Mouse (Mus musculus) lung, postnatal 0 days (tissue): ENCODE data around the gene Gbf1. TPM values are rescaled to one million over a fixed set of nuclear protein-coding genes. Genes with fewer than 3 reads are reported as not detected.

Source experiments
- ATAC-seq: fragments of 200-750 bp; cut with Nextera tagmentation; 2 replicates; pipeline ENCODE4 v1.8.0; 2017; ENCODE audit warnings: moderate library complexity
- DNase-seq: peaks from one replicate; pipeline ENCODE4 v3.0.0-alpha.2; 2016; ENCODE audit warnings: low spot score
- H3K27ac ChIP-seq: fragments of 300-500 bp; sonication (generic); 2 replicates; pipeline ENCODE4 v1.5.1; 2014; ENCODE audit warnings: antibody characterized with exemption, mild to moderate bottlenecking, low read length, mixed read lengths
- H3K27me3 ChIP-seq: fragments of 300-500 bp; sonication (generic); replicated peaks from 2 replicates; pipeline ENCODE4 v1.6.1; 2014; ENCODE audit warnings: low read length, mixed read lengths; ENCODE audit not compliant: insufficient read depth
- H3K36me3 ChIP-seq: fragments of 300-500 bp; sonication (generic); 2 replicates; pipeline ENCODE4 v1.6.1; 2014; ENCODE audit warnings: low read length, mixed read lengths; ENCODE audit not compliant: insufficient read depth
- H3K4me1 ChIP-seq: fragments of 300-500 bp; sonication (generic); 2 replicates; pipeline ENCODE4 v1.6.1; 2014; ENCODE audit warnings: antibody characterized with exemption, low read depth, low read length, mixed read lengths; ENCODE audit not compliant: insufficient read depth
- H3K4me2 ChIP-seq: fragments of 300-500 bp; sonication (generic); replicated peaks from 2 replicates; pipeline ENCODE4 v1.6.1; 2014; ENCODE audit warnings: low read depth, mild to moderate bottlenecking, low read length, moderate library complexity, mixed read lengths
- H3K4me3 ChIP-seq: fragments of 300-500 bp; sonication (generic); 2 replicates; pipeline ENCODE4 v1.5.1; 2014; ENCODE audit warnings: low read depth, low read length
- H3K9ac ChIP-seq: fragments of 300-500 bp; sonication (generic); replicated peaks from 2 replicates; pipeline ENCODE4 v1.6.1; 2014; ENCODE audit warnings: low read depth, mild to moderate bottlenecking
- H3K9me3 ChIP-seq: fragments of 300-500 bp; sonication (generic); 2 replicates; pipeline ENCODE4 v1.6.1; 2016; ENCODE audit warnings: low read length, mixed read lengths
- CTCF ChIP-seq: IDR thresholded peaks from 2 replicates; pipeline ENCODE4 v1.5.1; 2016; ENCODE audit warnings: antibody characterized with exemption, mild to moderate bottlenecking
- EP300 ChIP-seq: IDR thresholded peaks from 2 replicates; pipeline ENCODE4 v1.6.1; 2016; ENCODE audit warnings: antibody characterized with exemption, mild to moderate bottlenecking, control low read depth
- WGBS: fragments of 180-500 bp; shearing (Covaris S2); extraction: QIAGEN DNeasy Blood & Tissue Kit; methylation state at CpG from one replicate; pipeline ENCODE4 v1.1.7; 2014; 5-methylcytosine and 5-hydroxymethylcytosine counted together
- polyA plus RNA-seq: library from polyadenylated mRNA; unstranded; fragments of >200 nt; fragmentation: Nextera tagmentation; extraction: Ambion mirVana; gene quantifications from 2 replicates; pipeline ENCODE4 v1.2.1, GENCODE M21; 2015

Gbf1 gene
- polyA plus RNA-seq, 1 experiment from 2014 or later: 32.1 TPM

- H3K27ac ChIP-seq: no peak overlapping the region
- H3K9ac ChIP-seq: no peak overlapping the region
- peaks cover 5% of the 10 kb centered on the region; the same call in 1 of the 2 replicates for H3K36me3 ChIP-seq
- H3K4me1 ChIP-seq: no peaks in the 10 kb centered on the region
- WGBS: 37% methylated on average over 5 of the region's 5 CpGs
- no peak overlapping the region for H3K4me3 ChIP-seq
- no peak for DNase-seq
- H3K9me3 ChIP-seq: no peaks in the 10 kb centered on the region
- no peaks in the 10 kb centered on the region for H3K27me3 ChIP-seq
- ATAC-seq: no peak
- TF ChIP-seq CTCF: no peak
- TF ChIP-seq EP300: no peak
- H3K4me2 ChIP-seq: no peak overlapping the region
Measured at GRCm38 (mm10) chr19:46244628-46245027, 92.3 kb downstream of the Gbf1 start.

- no peak overlapping the region for H3K4me2 ChIP-seq
- TF ChIP-seq CTCF (peak; percentile 61), EP300 (no peak)
- H3K36me3 ChIP-seq: peaks cover 5% of the 10 kb centered on the region; the same call in 1 of the 2 replicates
- no peaks in the 10 kb centered on the region for H3K27me3 ChIP-seq
- H3K4me3 ChIP-seq: no peak overlapping the region
- H3K4me1 ChIP-seq: no peaks in the 10 kb centered on the region
- H3K9me3 ChIP-seq: no peaks in the 10 kb centered on the region
- no peak overlapping the region for H3K27ac ChIP-seq
- peak; percentile 44; the same call in 1 of the 2 replicates for ATAC-seq
- H3K9ac ChIP-seq: no peak overlapping the region
- WGBS: 28% methylated on average over 7 of the region's 7 CpGs
- DNase-seq: peak; percentile 59
Measured at GRCm38 (mm10) chr19:46248991-46249390, 96.7 kb downstream of the Gbf1 start.

GRCm38 (mm10) chr19:46254163-46254752, 101.9 kb downstream of the Gbf1 start:
- DNase-seq (peak; percentile 75), ATAC-seq (no peak)
- no peaks in the 10 kb centered on the region for H3K4me1 ChIP-seq
- TF ChIP-seq CTCF (peak; percentile 83), EP300 (no peak)
- no peak overlapping the region for H3K9ac ChIP-seq
- 34% methylated on average over 7 of the region's 7 CpGs for WGBS
- H3K27ac ChIP-seq: no peak overlapping the region
- H3K4me3 ChIP-seq: no peak overlapping the region
- H3K36me3 ChIP-seq: peaks cover 11% of the 10 kb centered on the region
- H3K9me3 ChIP-seq: no peaks in the 10 kb centered on the region
- no peaks in the 10 kb centered on the region for H3K27me3 ChIP-seq
- no peak overlapping the region for H3K4me2 ChIP-seq

- WGBS: 91% methylated on average over 7 of the region's 7 CpGs
- Histone ChIP-seq H3K36me3 (peaks cover 75% of the 10 kb centered on the region), H3K9me3 (no peaks in the 10 kb centered on the region), H3K27me3 (no peaks in the 10 kb centered on the region), H3K27ac (no peak overlapping the region), H3K4me2 (no peak overlapping the region), H3K4me1 (no peaks in the 10 kb centered on the region), H3K4me3 (no peak overlapping the region), H3K9ac (no peak overlapping the region)
- ATAC-seq (no peak), DNase-seq (no peak)
- TF ChIP-seq CTCF (no peak), EP300 (no peak)
Measured at GRCm38 (mm10) chr19:46264762-46265161, 112.5 kb downstream of the Gbf1 start.

GRCm38 (mm10) chr19:46275307-46275706, 123.0 kb downstream of the Gbf1 start:
- Histone ChIP-seq H3K27me3 (no peaks in the 10 kb centered on the region), H3K4me3 (no peak overlapping the region), H3K36me3 (peaks cover 26% of the 10 kb centered on the region), H3K4me1 (no peaks in the 10 kb centered on the region), H3K9ac (no peak overlapping the region), H3K9me3 (no peaks in the 10 kb centered on the region), H3K27ac (no peak overlapping the region), H3K4me2 (no peak overlapping the region)
- peak; percentile 12 for DNase-seq
- TF ChIP-seq EP300 (no peak), CTCF (peak; percentile 58)
- ATAC-seq: no peak

- Histone ChIP-seq H3K36me3 (peaks cover 55% of the 10 kb centered on the region), H3K9ac (no peak overlapping the region), H3K27me3 (no peaks in the 10 kb centered on the region), H3K4me2 (no peak overlapping the region), H3K4me1 (no peaks in the 10 kb centered on the region), H3K4me3 (no peak overlapping the region), H3K27ac (no peak overlapping the region), H3K9me3 (no peaks in the 10 kb centered on the region)
- ATAC-seq (no peak), DNase-seq (no peak)
- no peak for TF ChIP-seq EP300
- TF ChIP-seq CTCF: 0 out of 2 replicates have a peak, but pooled peaks have one; percentile 15
- 95% methylated on average over 11 of the region's 11 CpGs for WGBS
Measured at GRCm38 (mm10) chr19:46282081-46282849, 130.0 kb downstream of the Gbf1 start.
